Mouse (Mus musculus): ENCODE measurements around the gene Cep83. TPM values are rescaled to one million over a fixed set of nuclear protein-coding genes. Genes with fewer than 3 reads are reported as not detected.

Gene Cep83
- polyA plus RNA-seq (2012; ENCODE audit: insufficient read depth, low replicate concordance), result 1.5 and 7.8 TPM in 2 replicates

- Histone ChIP-seq H3K9me3 (no peaks in the 10 kb centered on the region), H3K36me3 (replicated peaks; ENCODE audit: low read length) (peaks cover 14% of the 10 kb centered on the region), H3K4me1 (peaks cover 41% of the 10 kb centered on the region), H3K27me3 (replicated peaks) (no peaks in the 10 kb centered on the region), H3K4me3 (replicated peaks) (peak within 1 kb of the TSS; percentile 99)
- TF ChIP-seq GATA1 (IDR thresholded peaks at IDR 0.05; ENCODE audit: borderline replicate concordance, low read length) (no peak), FLI1 (IDR thresholded peaks at IDR 0.05; ENCODE audit: low read length) (no peak)
These were observed at the start of gene Cep83 for GRCm38 (mm10) chr10:94688420-94689175. Cep83 (plus strand) TSS chr10:94688654.

- H3K9me3 ChIP-seq, result no peaks in the 10 kb centered on the region
- peaks cover 28% of the 10 kb centered on the region for H3K4me1 ChIP-seq
- no peaks in the 10 kb centered on the region for H3K36me3 ChIP-seq (replicated peaks; ENCODE audit: low read length)
- TF ChIP-seq FLI1 (IDR thresholded peaks at IDR 0.05; ENCODE audit: low read length) (no peak), GATA1 (IDR thresholded peaks at IDR 0.05; ENCODE audit: borderline replicate concordance, low read length) (no peak)
- peak overlapping the region; percentile 65 for H3K4me3 ChIP-seq (replicated peaks)
- peaks cover 4% of the 10 kb centered on the region for H3K27me3 ChIP-seq (replicated peaks)
These were observed 49.2 kb upstream of the Cep83 start for GRCm38 (mm10) chr10:94639281-94639680.

- TF ChIP-seq GATA1 (IDR thresholded peaks at IDR 0.05; ENCODE audit: borderline replicate concordance, low read length) (no peak), FLI1 (IDR thresholded peaks at IDR 0.05; ENCODE audit: low read length) (no peak)
- Histone ChIP-seq H3K36me3 (replicated peaks; ENCODE audit: low read length) (no peaks in the 10 kb centered on the region), H3K4me1 (peaks cover 28% of the 10 kb centered on the region), H3K9me3 (no peaks in the 10 kb centered on the region), H3K4me3 (replicated peaks) (peak overlapping the region; percentile 46), H3K27me3 (replicated peaks) (peaks cover 4% of the 10 kb centered on the region)
These were observed 48.4 kb upstream of the Cep83 start for GRCm38 (mm10) chr10:94640067-94640466.

GRCm38 (mm10) chr10:94664036-94664435 is 24.4 kb upstream of the Cep83 start:
- no peaks in the 10 kb centered on the region for H3K36me3 ChIP-seq (replicated peaks; ENCODE audit: low read length)
- no peaks in the 10 kb centered on the region for H3K9me3 ChIP-seq
- no peak overlapping the region for H3K4me3 ChIP-seq (replicated peaks)
- peaks cover 22% of the 10 kb centered on the region for H3K4me1 ChIP-seq
- TF ChIP-seq GATA1 (IDR thresholded peaks at IDR 0.05; ENCODE audit: borderline replicate concordance, low read length) (no peak), FLI1 (IDR thresholded peaks at IDR 0.05; ENCODE audit: low read length) (no peak)
- H3K27me3 ChIP-seq (replicated peaks), result no peaks in the 10 kb centered on the region

- H3K4me3 ChIP-seq (replicated peaks), result no peak overlapping the region
- H3K27me3 ChIP-seq (replicated peaks), result no peaks in the 10 kb centered on the region
- H3K36me3 ChIP-seq (replicated peaks; ENCODE audit: low read length), result no peaks in the 10 kb centered on the region
- H3K4me1 ChIP-seq, result peaks cover 26% of the 10 kb centered on the region
- no peaks in the 10 kb centered on the region for H3K9me3 ChIP-seq
- TF ChIP-seq FLI1 (IDR thresholded peaks at IDR 0.05; ENCODE audit: low read length) (no peak), GATA1 (IDR thresholded peaks at IDR 0.05; ENCODE audit: borderline replicate concordance, low read length) (no peak)
These were observed 24.0 kb upstream of the Cep83 start for GRCm38 (mm10) chr10:94664455-94664854.

GRCm38 (mm10) chr10:94668147-94668546 is 20.3 kb upstream of the Cep83 start:
- H3K36me3 ChIP-seq (replicated peaks; ENCODE audit: low read length), result peaks cover 5% of the 10 kb centered on the region
- H3K27me3 ChIP-seq (replicated peaks), result no peaks in the 10 kb centered on the region
- no peak overlapping the region for H3K4me3 ChIP-seq (replicated peaks)
- TF ChIP-seq FLI1 (IDR thresholded peaks at IDR 0.05; ENCODE audit: low read length) (no peak), GATA1 (IDR thresholded peaks at IDR 0.05; ENCODE audit: borderline replicate concordance, low read length) (no peak)
- no peaks in the 10 kb centered on the region for H3K9me3 ChIP-seq
- peaks cover 25% of the 10 kb centered on the region for H3K4me1 ChIP-seq

- Histone ChIP-seq H3K4me1 (peaks cover 44% of the 10 kb centered on the region), H3K36me3 (replicated peaks; ENCODE audit: low read length) (peaks cover 18% of the 10 kb centered on the region), H3K4me3 (replicated peaks) (peak overlapping the region; percentile 99)
These were observed 544 bp upstream of the Cep83 start for GRCm38 (mm10) chr10:94687801-94688419.

GRCm38 (mm10) chr10:94689176-94689510 is 689 bp downstream of the Cep83 start:
- H3K4me1 ChIP-seq, result peaks cover 38% of the 10 kb centered on the region
- no peaks in the 10 kb centered on the region for H3K27me3 ChIP-seq (replicated peaks)
- TF ChIP-seq GATA1 (IDR thresholded peaks at IDR 0.05; ENCODE audit: borderline replicate concordance, low read length) (no peak), FLI1 (IDR thresholded peaks at IDR 0.05; ENCODE audit: low read length) (no peak)
- peak overlapping the region; percentile 99 for H3K4me3 ChIP-seq (replicated peaks)
- no peaks in the 10 kb centered on the region for H3K9me3 ChIP-seq
- H3K36me3 ChIP-seq (replicated peaks; ENCODE audit: low read length), result peaks cover 13% of the 10 kb centered on the region

More at GRCm38 (mm10) chr10:94687801-94688419, 544 bp upstream of the Cep83 start:
- TF ChIP-seq FLI1 (IDR thresholded peaks at IDR 0.05; ENCODE audit: low read length) (no peak), GATA1 (IDR thresholded peaks at IDR 0.05; ENCODE audit: borderline replicate concordance, low read length) (no peak)
- no peaks in the 10 kb centered on the region for H3K9me3 ChIP-seq
- H3K27me3 ChIP-seq (replicated peaks), result no peaks in the 10 kb centered on the region

- Histone ChIP-seq H3K36me3 (replicated peaks; ENCODE audit: low read length) (peaks cover 22% of the 10 kb centered on the region), H3K4me1 (peaks cover 37% of the 10 kb centered on the region), H3K27me3 (replicated peaks) (no peaks in the 10 kb centered on the region), H3K9me3 (no peaks in the 10 kb centered on the region; the same call in 1 of the 2 replicates), H3K4me3 (replicated peaks) (peak overlapping the region; percentile 74)
- TF ChIP-seq GATA1 (IDR thresholded peaks at IDR 0.05; ENCODE audit: borderline replicate concordance, low read length) (no peak), FLI1 (IDR thresholded peaks at IDR 0.05; ENCODE audit: low read length) (no peak)
These were observed 1.9 kb downstream of the Cep83 start for GRCm38 (mm10) chr10:94690376-94690775.

GRCm38 (mm10) chr10:94692163-94692562 is 3.7 kb downstream of the Cep83 start:
- Histone ChIP-seq H3K4me3 (replicated peaks) (no peak overlapping the region), H3K27me3 (replicated peaks) (no peaks in the 10 kb centered on the region)
- TF ChIP-seq GATA1 (IDR thresholded peaks at IDR 0.05; ENCODE audit: borderline replicate concordance, low read length) (no peak), FLI1 (IDR thresholded peaks at IDR 0.05; ENCODE audit: low read length) (no peak)

More at GRCm38 (mm10) chr10:94692163-94692562, 3.7 kb downstream of the Cep83 start:
- Histone ChIP-seq H3K9me3 (no peaks in the 10 kb centered on the region; the same call in 1 of the 2 replicates), H3K36me3 (replicated peaks; ENCODE audit: low read length) (peaks cover 30% of the 10 kb centered on the region), H3K4me1 (peaks cover 23% of the 10 kb centered on the region)
